Mouse (Mus musculus) kidney, adult 18-20 months (tissue): ENCODE results near the gene Urb1.
A peak's percentile ranks its signal among the peaks of the same experiment; 100 is the strongest.

Source experiments
- DNase-seq: peaks from one replicate; pipeline ENCODE4 v3.0.0; 2021

The Urb1 gene

DNA sequence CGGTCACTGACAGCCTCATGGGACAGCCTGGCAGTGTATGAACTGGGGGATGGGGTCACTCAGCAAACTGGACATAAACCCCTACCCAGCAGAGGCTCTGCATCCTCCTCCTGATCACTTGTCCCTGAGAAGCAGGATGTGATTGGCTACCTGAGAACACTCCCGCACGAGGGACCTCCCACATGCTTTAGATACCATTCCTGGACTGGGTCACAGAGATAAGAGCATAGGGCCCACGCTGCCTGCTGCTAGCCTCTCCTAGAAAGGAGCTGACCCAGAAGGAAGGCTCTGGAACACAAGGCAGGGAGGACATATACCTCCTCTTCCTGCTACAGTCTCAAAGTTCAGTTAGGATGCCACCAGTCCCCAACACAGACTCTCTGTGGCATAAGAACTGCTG is 49.7 kb downstream of the Urb1 start:
- DNase-seq, result no peak

- no peak for DNase-seq
Observed at GRCm38 (mm10) chr16:90759335-90759734, 50.9 kb downstream of the Urb1 start.

DNA sequence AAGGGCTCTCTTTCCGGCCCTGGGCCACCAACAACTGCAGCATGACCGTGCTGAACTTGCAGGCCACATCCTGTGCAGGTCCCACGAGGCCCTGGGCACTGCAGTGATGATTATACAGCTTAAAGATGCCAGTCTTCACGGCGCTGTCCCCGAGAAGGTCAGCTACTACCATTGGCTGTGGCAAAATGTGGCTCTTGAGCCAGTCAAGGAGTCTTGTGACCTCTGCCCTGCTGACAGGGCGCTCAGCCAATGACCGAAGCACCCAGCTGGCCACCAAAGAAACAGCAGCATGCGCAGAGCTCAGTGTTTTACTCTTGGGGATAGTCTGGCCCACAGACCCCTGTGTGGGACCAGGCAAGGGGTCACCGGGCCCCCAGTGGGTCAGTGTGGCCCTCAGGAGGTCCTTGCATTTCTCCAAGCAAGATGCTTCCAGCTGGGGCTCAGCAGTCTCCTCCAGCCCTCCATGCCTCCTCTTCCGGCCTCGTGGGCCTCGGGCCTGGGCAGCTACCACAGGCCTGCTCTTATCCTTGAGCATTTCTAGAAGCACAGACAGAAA is 56.7 kb downstream of the Urb1 start:
- no peak for DNase-seq

- DNase-seq, result no peak
Observed at GRCm38 (mm10) chr16:90748169-90748568, 62.0 kb downstream of the Urb1 start.

GRCm38 (mm10) chr16:90747143-90747542 is 63.1 kb downstream of the Urb1 start:
- DNase-seq, result no peak

- no peak for DNase-seq
Observed at GRCm38 (mm10) chr16:90738092-90738956, 71.9 kb downstream of the Urb1 start, which contains the start of gene Mrap. Gene Mrap, plus strand, starts transcription at chr16:90738207.

DNA sequence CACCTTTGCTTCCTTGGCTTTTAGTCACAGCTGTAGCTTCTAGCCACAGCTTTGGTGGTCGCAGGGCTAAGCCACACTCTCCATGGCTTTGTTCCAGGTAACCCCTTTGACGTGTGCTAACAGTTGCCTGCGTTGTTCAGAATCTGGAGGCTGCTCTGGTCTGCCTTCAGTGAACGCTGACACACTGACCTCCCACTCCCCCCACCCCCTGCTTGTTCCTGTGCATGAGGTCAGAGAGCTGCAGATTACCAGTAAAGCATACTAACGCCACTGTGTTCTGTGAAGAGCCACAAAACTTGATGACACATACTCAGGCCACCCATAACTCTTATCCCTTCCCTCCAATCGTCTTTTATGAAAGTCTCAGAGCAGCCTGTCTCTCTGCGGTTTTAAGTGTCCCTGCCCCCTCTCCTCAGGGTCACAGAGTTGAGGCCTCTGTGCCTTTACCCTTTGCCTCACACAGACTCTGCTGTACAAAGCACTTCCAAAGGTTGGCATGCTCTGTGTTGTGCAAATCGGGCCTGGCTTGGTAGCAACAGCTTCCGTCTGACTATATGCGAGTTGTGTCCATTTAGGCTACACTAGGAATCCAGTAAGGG is 73.4 kb downstream of the Urb1 start:
- no peak for DNase-seq

DNA sequence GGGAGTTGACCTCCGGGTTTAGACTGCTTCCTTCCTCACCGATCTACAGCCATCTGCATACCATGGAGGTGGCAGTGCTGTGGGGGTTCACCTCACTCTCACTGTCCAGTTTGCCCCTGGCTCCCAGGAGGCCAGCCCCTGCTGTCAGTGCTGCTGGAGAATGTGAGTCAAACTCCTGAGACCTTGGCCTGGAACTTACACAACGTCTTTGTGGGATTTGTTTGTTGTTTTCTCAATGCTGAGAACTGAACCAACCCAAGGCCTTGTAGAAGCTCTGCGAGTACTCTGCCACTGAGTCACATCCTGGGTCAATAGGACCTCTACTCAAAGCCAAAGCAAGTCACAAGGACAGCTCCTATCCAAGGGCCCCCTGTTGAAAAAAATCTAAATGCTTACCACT is 74.6 kb downstream of the Urb1 start:
- DNase-seq, result no peak

- peak; percentile 96 for DNase-seq
Observed at GRCm38 (mm10) chr16:90727233-90728115, 82.7 kb downstream of the Urb1 start, which contains the start of gene Mis18a. Gene Mis18a, minus strand, starts transcription at chr16:90727404.

DNA sequence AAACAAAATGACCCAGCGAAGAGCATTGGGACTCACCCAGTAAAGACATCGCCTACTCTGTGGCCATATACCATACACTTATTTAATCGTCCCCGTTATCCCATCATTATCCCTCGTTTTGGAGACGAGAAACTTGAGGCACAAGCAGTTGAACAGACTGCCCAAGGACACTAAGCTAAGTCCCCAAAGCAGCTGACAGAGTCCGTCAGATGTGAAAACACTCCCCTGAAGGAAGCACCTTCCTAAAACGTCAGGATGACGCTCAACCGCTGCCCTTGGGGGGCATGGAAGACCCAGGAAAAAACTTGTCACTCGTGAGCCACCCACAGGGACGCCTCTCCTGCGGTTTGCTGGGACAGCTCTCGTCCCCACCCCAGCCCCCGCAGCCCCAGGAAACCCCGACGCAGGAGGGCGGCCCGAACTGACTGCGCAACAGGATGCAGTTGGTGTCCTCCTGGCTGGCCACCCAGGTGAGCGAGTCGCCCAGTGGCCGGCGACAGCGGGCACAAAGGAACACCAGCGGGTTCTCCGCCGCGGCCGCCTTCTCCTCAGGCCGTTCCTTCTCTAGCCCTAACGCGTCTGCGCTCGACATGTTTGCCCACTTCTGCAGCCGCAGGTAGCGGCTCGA is 83.5 kb downstream of the Urb1 start:
- no peak for DNase-seq

DNA sequence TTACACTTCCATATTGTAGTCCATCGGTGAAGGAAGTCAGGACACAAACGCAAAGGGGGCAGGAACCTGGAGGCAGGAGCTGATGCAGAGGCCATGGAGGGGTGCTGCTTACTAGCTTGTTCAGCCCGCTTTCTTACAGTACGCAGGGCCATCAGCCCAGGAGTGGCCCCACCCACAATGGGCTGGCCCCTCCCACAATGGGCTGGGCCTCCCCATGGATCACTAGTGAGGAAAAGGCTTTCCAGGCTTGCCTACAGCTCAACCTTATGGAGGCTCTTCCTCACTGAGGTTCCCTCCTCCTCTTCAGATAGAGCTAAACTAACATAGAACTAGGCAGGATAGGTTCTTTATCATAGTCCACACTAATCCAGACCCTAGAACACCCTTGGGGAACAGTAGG is 86.2 kb downstream of the Urb1 start:
- no peak for DNase-seq

DNA sequence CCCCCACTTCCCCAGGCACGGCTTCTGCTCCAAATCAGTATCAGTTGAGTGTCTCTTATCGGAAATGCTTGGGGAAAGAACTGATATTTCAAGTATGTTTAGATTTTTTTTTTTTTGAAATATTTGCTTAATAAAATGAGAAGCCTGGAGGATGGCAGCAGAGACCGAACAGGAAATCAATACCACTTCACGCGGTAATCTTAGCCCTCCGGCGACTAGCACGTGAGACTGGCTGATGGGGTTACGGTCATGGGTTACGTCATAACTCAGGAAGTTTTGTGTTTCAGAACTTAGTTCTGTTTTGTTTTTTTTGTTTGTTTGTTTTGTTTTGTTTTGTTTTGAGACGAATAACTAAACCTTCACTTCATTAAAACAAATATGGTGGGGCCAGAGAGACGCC is 99.9 kb downstream of the Urb1 start:
- no peak for DNase-seq

DNA sequence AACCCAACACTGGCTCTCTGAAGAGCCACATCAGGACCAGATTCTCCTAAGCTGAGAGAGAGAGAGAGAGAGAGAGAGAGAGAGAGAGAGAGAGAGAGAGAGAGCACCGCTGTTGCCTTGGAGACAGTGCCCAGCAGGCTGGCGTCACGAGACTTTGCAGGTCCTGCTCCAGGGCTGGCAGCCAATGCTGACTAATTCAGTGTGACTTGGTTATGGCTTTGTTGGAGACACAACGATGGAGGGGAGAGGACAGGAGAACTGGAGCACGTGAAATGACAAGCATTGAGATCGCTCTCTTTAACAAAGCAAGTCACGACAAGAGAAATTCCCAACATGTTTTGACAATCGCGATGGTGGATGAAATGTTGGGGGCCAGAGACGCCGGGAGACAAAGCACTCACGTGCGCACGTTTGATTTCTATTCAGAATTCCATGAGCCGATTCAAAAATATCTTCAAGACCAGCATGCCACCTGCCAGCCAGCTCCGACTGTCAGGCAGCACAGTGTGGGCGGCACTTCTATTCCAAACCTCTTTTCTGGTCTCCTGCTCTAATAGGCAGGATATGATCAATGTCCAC is 100.4 kb downstream of the Urb1 start:
- DNase-seq, result peak; percentile 42

DNA sequence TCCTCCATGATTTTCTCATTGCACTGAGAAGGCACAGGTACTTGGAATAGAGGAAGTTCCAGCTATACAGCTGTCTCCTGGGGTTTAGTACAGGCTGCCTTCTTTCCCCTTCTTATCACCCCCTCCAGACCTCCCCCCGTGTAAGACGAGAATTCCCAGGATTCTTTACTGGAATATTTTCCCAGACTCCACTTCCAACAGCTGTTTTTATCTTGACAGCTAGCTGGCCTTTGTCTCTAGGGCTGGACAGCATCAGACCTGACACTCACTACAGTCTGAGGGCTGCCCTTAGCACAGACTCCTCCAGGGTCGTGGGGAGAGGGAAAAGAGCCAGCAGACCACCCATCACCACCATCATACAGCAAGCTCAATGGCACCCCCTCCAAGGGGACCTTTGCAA is 103.9 kb downstream of the Urb1 start:
- no peak for DNase-seq

DNA sequence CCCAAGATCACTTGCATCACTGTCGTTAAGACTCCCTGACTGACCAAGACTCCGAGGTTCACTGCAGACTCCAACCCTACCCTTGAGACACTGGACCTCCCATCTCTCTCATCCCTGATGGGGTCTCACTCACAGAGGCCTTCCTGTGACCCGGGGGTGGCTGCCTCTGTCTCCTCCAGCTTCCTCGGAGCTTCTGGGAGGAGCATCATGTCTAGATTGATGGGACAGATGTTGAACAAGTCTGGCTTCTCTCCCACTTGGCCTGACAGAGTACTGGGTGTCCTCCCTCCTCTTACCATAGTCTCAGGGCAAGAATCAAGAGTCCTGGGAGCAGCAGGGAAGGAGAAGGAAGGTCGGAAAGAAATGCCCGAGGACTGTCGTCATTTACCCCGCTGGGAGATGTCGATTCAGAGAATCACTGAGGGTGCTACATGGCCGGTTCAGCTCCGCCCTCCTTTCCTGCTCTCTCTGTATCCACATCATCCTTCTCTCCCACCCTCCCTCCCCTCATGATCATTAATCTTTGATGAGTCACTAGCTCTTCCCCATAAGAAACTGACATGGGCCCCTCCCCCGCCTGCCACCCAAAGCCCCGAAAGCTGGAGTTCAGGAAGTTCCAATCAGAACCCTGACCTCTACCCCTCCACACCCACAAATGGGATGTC is 105.9 kb downstream of the Urb1 start:
- DNase-seq, result no peak

GRCm38 (mm10) chr16:90703646-90704045 is 106.6 kb downstream of the Urb1 start:
- DNase-seq, result no peak

GRCm38 (mm10) chr16:90701541-90701940 is 108.7 kb downstream of the Urb1 start:
- DNase-seq, result no peak
